Mouse (Mus musculus): ENCODE results near the gene Hsf5. TPM values are rescaled to one million over a fixed set of nuclear protein-coding genes. Genes with fewer than 3 reads are reported as not detected.

Gene Hsf5
- polyA plus RNA-seq, 1 experiment, result 0.02 TPM

GRCm38 (mm10) chr11:87580543-87581085, 36.4 kb upstream of the Hsf5 start:
- TF ChIP-seq FOSL1 (IDR thresholded peaks at IDR 0.05; ENCODE audit: insufficient read depth, low read length, poor library complexity, severe bottlenecking) (no peak), CEBPB (IDR thresholded peaks at IDR 0.05; ENCODE audit: low read depth) (no peak), MYOG (IDR thresholded peaks at IDR 0.05; ENCODE audit: control insufficient read depth, extremely low read depth, insufficient read length) (no peak), MYOD1 (IDR thresholded peaks at IDR 0.05; ENCODE audit: control insufficient read depth, insufficient read length, low read depth) (no peak), MAX (IDR thresholded peaks at IDR 0.05) (no peak), USF1 (IDR thresholded peaks at IDR 0.05; ENCODE audit: low read depth) (no peak), CTCF (IDR thresholded peaks at IDR 0.05; ENCODE audit: control insufficient read depth, insufficient read depth, insufficient read length) (no peak)
- H3K27me3 ChIP-seq (ENCODE audit: control insufficient read depth, insufficient read depth, insufficient read length), result peaks cover 27% of the 10 kb centered on the region
- no peaks in the 10 kb centered on the region for H3K36me3 ChIP-seq (ENCODE audit: control insufficient read depth, insufficient read depth)

GRCm38 (mm10) chr11:87581161-87581865, 35.7 kb upstream of the Hsf5 start:
- Histone ChIP-seq H3K4me3 (ENCODE audit: insufficient read depth, poor library complexity, severe bottlenecking) (no peak overlapping the region), H3K79me3 (ENCODE audit: low read depth) (no peaks in the 10 kb centered on the region), H3K27me3 (ENCODE audit: control insufficient read depth, insufficient read depth, insufficient read length) (peaks cover 27% of the 10 kb centered on the region), H3K36me3 (ENCODE audit: control insufficient read depth, insufficient read depth) (no peaks in the 10 kb centered on the region), H3ac (ENCODE audit: control insufficient read depth, insufficient read length, low read depth) (no peak overlapping the region), H3K79me2 (ENCODE audit: control insufficient read depth, insufficient read depth) (no peaks in the 10 kb centered on the region)
- TF ChIP-seq USF1 (IDR thresholded peaks at IDR 0.05; ENCODE audit: low read depth), result no peak
- no peak for TF ChIP-seq MYOG (IDR thresholded peaks at IDR 0.05; ENCODE audit: control insufficient read depth, extremely low read depth, insufficient read length)
- no peak for TF ChIP-seq CTCF (IDR thresholded peaks at IDR 0.05; ENCODE audit: control insufficient read depth, insufficient read depth, insufficient read length)
- TF ChIP-seq FOSL1 (IDR thresholded peaks at IDR 0.05; ENCODE audit: insufficient read depth, low read length, poor library complexity, severe bottlenecking), result no peak
- no peak for TF ChIP-seq MAX (IDR thresholded peaks at IDR 0.05)
- no peak for TF ChIP-seq MYOD1 (IDR thresholded peaks at IDR 0.05; ENCODE audit: control insufficient read depth, insufficient read length, low read depth)
- TF ChIP-seq CEBPB (IDR thresholded peaks at IDR 0.05; ENCODE audit: low read depth), result no peak

More at GRCm38 (mm10) chr11:87580543-87581085, 36.4 kb upstream of the Hsf5 start:
- no peaks in the 10 kb centered on the region for H3K79me2 ChIP-seq (ENCODE audit: control insufficient read depth, insufficient read depth)
- no peak overlapping the region for H3ac ChIP-seq (ENCODE audit: control insufficient read depth, insufficient read length, low read depth)
- H3K4me3 ChIP-seq (ENCODE audit: insufficient read depth, poor library complexity, severe bottlenecking), result no peak overlapping the region
- H3K79me3 ChIP-seq (ENCODE audit: low read depth), result no peaks in the 10 kb centered on the region

GRCm38 (mm10) chr11:87581933-87582710, 34.8 kb upstream of the Hsf5 start:
- no peaks in the 10 kb centered on the region for H3K36me3 ChIP-seq (ENCODE audit: control insufficient read depth, insufficient read depth)
- H3K79me3 ChIP-seq (ENCODE audit: low read depth), result no peaks in the 10 kb centered on the region
- peaks cover 21% of the 10 kb centered on the region for H3K27me3 ChIP-seq (ENCODE audit: control insufficient read depth, insufficient read depth, insufficient read length)
- H3K79me2 ChIP-seq (ENCODE audit: control insufficient read depth, insufficient read depth), result no peaks in the 10 kb centered on the region
- H3ac ChIP-seq (ENCODE audit: control insufficient read depth, insufficient read length, low read depth), result no peak overlapping the region
- TF ChIP-seq USF1 (IDR thresholded peaks at IDR 0.05; ENCODE audit: low read depth) (no peak), FOSL1 (IDR thresholded peaks at IDR 0.05; ENCODE audit: insufficient read depth, low read length, poor library complexity, severe bottlenecking) (no peak), CEBPB (IDR thresholded peaks at IDR 0.05; ENCODE audit: low read depth) (no peak), CTCF (IDR thresholded peaks at IDR 0.05; ENCODE audit: control insufficient read depth, insufficient read depth, insufficient read length) (no peak), MAX (IDR thresholded peaks at IDR 0.05) (peak; percentile 21), MYOG (IDR thresholded peaks at IDR 0.05; ENCODE audit: control insufficient read depth, extremely low read depth, insufficient read length) (no peak), MYOD1 (IDR thresholded peaks at IDR 0.05; ENCODE audit: control insufficient read depth, insufficient read length, low read depth) (peak; percentile 57)
- no peak overlapping the region for H3K4me3 ChIP-seq (ENCODE audit: insufficient read depth, poor library complexity, severe bottlenecking)

GRCm38 (mm10) chr11:87583291-87584034, 33.5 kb upstream of the Hsf5 start:
- Histone ChIP-seq H3K36me3 (ENCODE audit: control insufficient read depth, insufficient read depth) (no peaks in the 10 kb centered on the region), H3K27me3 (ENCODE audit: control insufficient read depth, insufficient read depth, insufficient read length) (peaks cover 8% of the 10 kb centered on the region), H3ac (ENCODE audit: control insufficient read depth, insufficient read length, low read depth) (no peak overlapping the region), H3K4me3 (ENCODE audit: insufficient read depth, poor library complexity, severe bottlenecking) (no peak overlapping the region), H3K79me3 (ENCODE audit: low read depth) (no peaks in the 10 kb centered on the region), H3K79me2 (ENCODE audit: control insufficient read depth, insufficient read depth) (no peaks in the 10 kb centered on the region)
- TF ChIP-seq MYOD1 (IDR thresholded peaks at IDR 0.05; ENCODE audit: control insufficient read depth, insufficient read length, low read depth) (no peak), MYOG (IDR thresholded peaks at IDR 0.05; ENCODE audit: control insufficient read depth, extremely low read depth, insufficient read length) (no peak), FOSL1 (IDR thresholded peaks at IDR 0.05; ENCODE audit: insufficient read depth, low read length, poor library complexity, severe bottlenecking) (no peak), USF1 (IDR thresholded peaks at IDR 0.05; ENCODE audit: low read depth) (no peak), CEBPB (IDR thresholded peaks at IDR 0.05; ENCODE audit: low read depth) (no peak), MAX (IDR thresholded peaks at IDR 0.05) (no peak), CTCF (IDR thresholded peaks at IDR 0.05; ENCODE audit: control insufficient read depth, insufficient read depth, insufficient read length) (no peak)
